Mouse (Mus musculus): Measurements from ENCODE around the gene Wipf3. TPM values are rescaled to one million over a fixed set of nuclear protein-coding genes. Genes with fewer than 3 reads are reported as not detected.

Gene Wipf3
- polyA plus RNA-seq, 1 experiment from 2014 or later: 4.5 TPM

DNA sequence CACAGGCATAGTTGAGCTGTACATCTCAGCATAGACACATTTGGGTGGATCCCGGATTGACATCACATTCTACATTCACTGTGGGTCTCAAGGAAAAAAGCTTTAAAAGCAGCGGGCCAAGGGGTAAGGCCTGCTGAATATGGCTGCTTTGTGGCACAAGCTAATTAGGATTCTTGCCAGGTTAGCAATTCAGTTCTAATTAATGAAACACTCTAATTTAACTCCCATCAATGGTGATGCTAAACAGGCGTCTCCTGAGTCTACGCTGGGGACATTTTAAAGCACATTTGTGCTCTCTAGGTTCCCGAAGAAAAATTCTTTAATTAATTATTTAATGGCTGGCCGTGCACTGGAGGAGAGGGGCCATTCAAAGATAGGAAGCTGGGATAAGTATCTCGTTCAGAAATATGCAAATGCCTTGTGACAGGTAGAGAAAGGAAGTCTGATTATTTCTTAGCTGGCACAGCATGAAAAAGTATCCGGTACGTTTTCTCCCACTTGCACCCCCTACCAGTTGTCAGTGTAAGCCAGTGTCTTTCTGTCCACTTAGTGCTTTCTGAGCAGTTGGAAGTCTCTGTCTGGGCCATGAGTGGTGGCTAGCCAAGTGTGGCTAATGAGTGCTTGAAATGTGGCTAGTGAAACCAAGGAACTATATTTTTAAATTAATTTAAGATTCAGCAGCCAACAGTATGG is 123.5 kb downstream of the Wipf3 start:
- Histone ChIP-seq H3K27ac (ENCODE audit: low read depth, low read length) (no peak overlapping the region), H3K9me3 (ENCODE audit: control insufficient read depth) (no peaks in the 10 kb centered on the region), H3K4me2 (replicated peaks; ENCODE audit: low read depth) (no peak overlapping the region), H3K4me1 (replicated peaks; ENCODE audit: control insufficient read depth, insufficient read depth, low read length) (no peaks in the 10 kb centered on the region), H3K9ac (ENCODE audit: low read depth, low read length) (no peak overlapping the region), H3K4me3 (ENCODE audit: low read depth, low read length) (no peak overlapping the region), H3K27me3 (replicated peaks; ENCODE audit: control insufficient read depth, insufficient read depth, low read length) (no peaks in the 10 kb centered on the region), H3K36me3 (ENCODE audit: control insufficient read depth, insufficient read depth) (no peaks in the 10 kb centered on the region)
- TF ChIP-seq CTCF (IDR thresholded peaks at IDR 0.05; ENCODE audit: low read depth): no peak
- ATAC-seq: no peak
- WGBS: 81% methylated on average over 9 of the region's 9 CpGs

Other genes with a start within 250 kb of the Wipf3 start
- gene Prr15, start 103.8 kb upstream of the Wipf3 start, polyA plus RNA-seq (2015; fragmentation: Nextera tagmentation; extraction: Ambion mirVana): 47.4 and 52.3 TPM in 2 replicates
- 2.5 and 4.4 TPM in 2 replicates for gene Scrn1, start 136.9 kb downstream of the Wipf3 start, polyA plus RNA-seq (2015; fragmentation: Nextera tagmentation; extraction: Ambion mirVana)
- 8.1 and 9.0 TPM in 2 replicates for gene Plekha8, start 165.5 kb downstream of the Wipf3 start, polyA plus RNA-seq (2015; fragmentation: Nextera tagmentation; extraction: Ambion mirVana)
- 8.4 and 8.7 TPM in 2 replicates for gene Fkbp14, start 167.7 kb downstream of the Wipf3 start, polyA plus RNA-seq (2015; fragmentation: Nextera tagmentation; extraction: Ambion mirVana)

Measured in intestine, postnatal 0 days (tissue).